ENCODE assay signal across 8 mouse cellular contexts in genomic region chr1:36279202-36279601, GRCm38 (mm10). TPM values are rescaled to one million over a fixed set of nuclear protein-coding genes. Genes with fewer than 3 reads are reported as not detected.
DNase-seq lines count a peak whose midpoint lies in the region; ATAC-seq and TF ChIP-seq lines count a peak whose summit lies in the region.

No protein-coding gene starts in this region.

- 0 out of 2 replicates have a peak, but pooled peaks have one; percentile 3 for ATAC-seq in G1E (ENCODE audit: extremely low read depth, insufficient number of reproducible peaks, low FRiP score, poor library complexity, severe bottlenecking)

- H3K9me3 ChIP-seq in G1E (replicated peaks) = peaks cover 13% of the 10 kb centered on the region

- H3K36me3 ChIP-seq in G1E (replicated peaks) = no peaks in the 10 kb centered on the region
- H3K36me3 ChIP-seq in liver, adult 2 months (ENCODE audit: control insufficient read depth, insufficient read depth, low read length) = no peaks in the 10 kb centered on the region

- 28% methylated on average over 3 of the region's 3 CpGs for WGBS in liver, adult 2 months

- H3K27ac ChIP-seq in liver, adult 2 months (replicated peaks; ENCODE audit: insufficient read depth, low read depth, low read length) = no peak overlapping the region

- H3K4me3 ChIP-seq in G1E (ENCODE audit: low read depth, low read length) = no peak overlapping the region
- H3K4me3 ChIP-seq in liver, adult 2 months (ENCODE audit: insufficient read depth, low read depth, low read length) = no peak overlapping the region

- H3K79me2 ChIP-seq in liver, adult 2 months (ENCODE audit: control insufficient read depth, insufficient read depth, low read length) = no peaks in the 10 kb centered on the region

- no peak for TF ChIP-seq POLR2A in liver, adult 2 months (IDR thresholded peaks at IDR 0.05; ENCODE audit: extremely low read depth, insufficient read depth, low read length)

- H3K4me1 ChIP-seq in G1E (ENCODE audit: insufficient read depth, low read depth, low read length) = peaks cover 45% of the 10 kb centered on the region
- no peaks in the 10 kb centered on the region for H3K4me1 ChIP-seq in liver, adult 2 months (ENCODE audit: control insufficient read depth, insufficient read depth, low read length)

- peaks cover 22% of the 10 kb centered on the region for H3K27me3 ChIP-seq in G1E (ENCODE audit: insufficient read depth, low read length)
- H3K27me3 ChIP-seq in liver, adult 2 months (ENCODE audit: control insufficient read depth, insufficient read depth, low read length) = no peaks in the 10 kb centered on the region

- H3K9ac ChIP-seq in liver, adult 2 months (ENCODE audit: low read depth, low read length) = no peak overlapping the region

- DNase-seq in 3T3-L1 (ENCODE audit: low read depth, low spot score) (peak; percentile 89), G1E (ENCODE audit: low spot score) (peak; percentile 77)
- peak; percentile 84 to 91 for DNase-seq in cerebellum, adult 18-20 months
- peak; percentile 72 to 77 for DNase-seq in frontal cortex, postnatal 36 days (ENCODE audit: low spot score in 2 of 2)
- peak; percentile 87 for DNase-seq in kidney, adult 18-20 months
- peak; percentile 34 for DNase-seq in liver, adult 2 months (ENCODE audit: extremely low read depth, low read depth, low spot score)
- DNase-seq in ovary, postnatal 14 days (ENCODE audit: low spot score) = peak; percentile 76
- DNase-seq in thymus, postnatal 0 days (ENCODE audit: low spot score) = peak; percentile 91

- peak; percentile 86 for TF ChIP-seq CTCF in G1E (IDR thresholded peaks at IDR 0.05; ENCODE audit: low read depth, low read length)
- TF ChIP-seq CTCF in liver, adult 2 months (IDR thresholded peaks at IDR 0.05; ENCODE audit: low read depth, low read length) = peak; percentile 80

RNA-seq across cellular contexts. Expression of gene Neurl3, which starts 4.7 kb away (rescaled TPM):
- total RNA-seq in G1E (2014; fragmentation: Nextera tagmentation) (140 and 142 TPM in 2 replicates), G1E (2017) (91.7 and 120 TPM in 2 replicates)
- 35.1 and 38.7 TPM in 2 replicates for polyA plus RNA-seq in G1E (2012)
- total RNA-seq in liver, adult 2 months (2014; rRNA removed) = 3.3 and 4.0 TPM in 2 replicates
- polyA plus RNA-seq in liver, adult 2 months (2012; rRNA removed) = 3.6 and 5.3 TPM in 2 replicates
- polyA plus RNA-seq in thymus, postnatal 0 days (2015; fragmentation: Nextera tagmentation; extraction: Ambion mirVana) = 3.8 and 4.4 TPM in 2 replicates

RNA-seq across cellular contexts. Expression of gene Arid5a, which starts 28.3 kb away (rescaled TPM):
- total RNA-seq in G1E (2014; fragmentation: Nextera tagmentation) = 5.5 and 8.7 TPM in 2 replicates
- 8.2 and 8.4 TPM in 2 replicates for total RNA-seq in G1E (2017)
- 32.1 and 33.6 TPM in 2 replicates for polyA plus RNA-seq in G1E (2012)
- 0.67 and 1.7 TPM in 2 replicates for total RNA-seq in liver, adult 2 months (2014; rRNA removed)
- 1.7 and 3.8 TPM in 2 replicates for polyA plus RNA-seq in liver, adult 2 months (2012; rRNA removed)
- polyA plus RNA-seq in thymus, postnatal 0 days (2015; fragmentation: Nextera tagmentation; extraction: Ambion mirVana) = 34.9 and 35.4 TPM in 2 replicates

RNA-seq across cellular contexts. Expression of gene Uggt1, which starts 34.7 kb away (rescaled TPM):
- total RNA-seq in G1E (2014; fragmentation: Nextera tagmentation) = 97.4 and 117 TPM in 2 replicates
- total RNA-seq in G1E (2017) = 96.4 and 97.8 TPM in 2 replicates
- polyA plus RNA-seq in G1E (2012) = 10.4 and 12.2 TPM in 2 replicates
- total RNA-seq in liver, adult 2 months (2014; rRNA removed) = 44.5 and 49.0 TPM in 2 replicates
- 11.6 and 12.6 TPM in 2 replicates for polyA plus RNA-seq in liver, adult 2 months (2012; rRNA removed)
- polyA plus RNA-seq in thymus, postnatal 0 days (2015; fragmentation: Nextera tagmentation; extraction: Ambion mirVana) = 43.9 and 46.5 TPM in 2 replicates

Comparison
In these comparisons a context has a peak if more than half of its experiments do, and no peak if none do; other contexts are left out.
1. DNase-seq: peak in every context shown above with its lines; median percentile 91 in thymus, postnatal 0 days; 89 in 3T3-L1; 88 in cerebellum, adult 18-20 months; 87 in kidney, adult 18-20 months; 77 in G1E; 76 in ovary, postnatal 14 days; 74 in frontal cortex, postnatal 36 days; 34 in liver, adult 2 months.